Mouse (Mus musculus) heart, postnatal 0 days (tissue): ENCODE measurements around the gene F2r.

Experiments
- CTCF ChIP-seq: IDR thresholded peaks from 2 replicates; pipeline ENCODE4 v1.5.1; 2016; ENCODE audit warnings: antibody characterized with exemption, control low read depth, low read depth
- EP300 ChIP-seq: IDR thresholded peaks from 2 replicates; pipeline ENCODE4 v1.6.1; 2016; ENCODE audit warnings: antibody characterized with exemption, low read depth

- no peak for TF ChIP-seq CTCF
- TF ChIP-seq EP300, result no peak
These were observed 21.6 kb downstream of the F2r start for GRCm38 (mm10) chr13:95596689-95597088.
